Mouse (Mus musculus): ENCODE data around the gene Cnnm2.

The Cnnm2 gene

DNA sequence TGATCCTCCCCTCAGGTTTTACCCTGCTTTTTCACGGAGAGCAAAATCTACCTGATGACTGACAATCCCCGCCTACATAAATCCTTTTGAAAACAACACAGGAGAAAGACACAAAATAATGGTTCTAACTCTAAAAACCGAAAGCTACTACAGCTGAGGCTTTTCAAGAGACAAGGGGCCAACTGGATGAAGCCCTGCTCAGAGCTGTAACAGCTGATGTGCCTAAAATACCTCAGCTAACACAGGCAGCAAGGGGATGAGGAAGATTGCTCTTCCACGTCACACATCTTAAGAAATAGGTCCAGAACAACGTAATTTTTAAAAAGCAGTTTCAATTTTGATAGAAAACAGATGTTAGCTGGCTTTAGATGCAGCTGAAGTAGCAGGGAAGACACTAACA, 165.6 kb downstream of the Cnnm2 start:
- no peak for DNase-seq (ENCODE audit: low read depth, low spot score)

DNA sequence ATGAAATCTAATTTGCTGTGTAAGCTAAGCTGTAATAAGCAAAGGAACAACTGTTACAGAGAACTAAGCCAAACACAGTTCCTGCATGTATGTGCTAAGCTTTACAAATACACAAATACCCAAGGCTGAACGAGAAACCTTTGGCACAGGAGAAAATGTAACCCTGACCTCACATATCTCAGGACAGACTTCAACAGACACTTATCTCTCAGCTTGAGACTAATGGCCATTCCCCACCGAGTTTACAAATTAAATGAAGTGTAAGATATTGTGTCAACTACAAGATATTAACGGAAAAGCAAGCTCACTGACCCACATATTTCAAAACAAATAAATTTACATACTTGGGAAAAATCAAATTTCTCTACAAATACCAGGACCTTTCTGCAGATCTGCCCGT, 166.7 kb downstream of the Cnnm2 start:
- DNase-seq (ENCODE audit: low read depth, low spot score) = no peak

DNA sequence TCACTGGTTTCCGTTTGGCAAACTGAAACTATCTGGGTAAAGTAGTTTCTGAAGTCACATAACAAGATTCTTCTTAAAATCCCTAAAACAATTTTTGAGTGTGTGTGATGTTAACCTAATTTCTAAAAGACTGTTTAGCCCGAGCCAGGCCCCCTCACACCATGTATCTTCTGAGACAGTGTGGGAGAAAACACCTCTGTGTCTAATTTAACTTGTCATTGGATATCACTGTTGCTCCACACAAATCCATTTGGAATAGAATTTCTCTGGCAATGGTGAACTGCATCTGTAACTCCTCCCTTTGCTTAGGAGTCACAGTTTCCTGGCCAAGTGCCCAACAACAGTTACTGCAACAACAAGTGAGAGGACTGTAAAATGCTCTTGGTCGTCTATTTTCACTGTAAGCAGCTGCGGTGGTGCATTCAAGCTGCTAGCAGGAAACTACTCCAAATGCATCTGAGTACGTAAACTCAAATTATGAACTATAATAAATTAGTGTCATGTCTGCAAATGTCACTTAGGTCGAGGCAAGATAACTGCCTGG, 167.7 kb downstream of the Cnnm2 start:
- no peak for DNase-seq (ENCODE audit: low read depth, low spot score)
